Mouse (Mus musculus): ENCODE measurements around the gene Ago3. TPM values are rescaled to one million over a fixed set of nuclear protein-coding genes. Genes with fewer than 3 reads are reported as not detected.

Gene Ago3
- polyA plus RNA-seq, 1 experiment from 2014 or later, result 12.0 TPM

Other genes with a start within 250 kb of the Ago3 start
- 251 and 256 TPM in 2 replicates for gene Thrap3, start 226.8 kb downstream of the Ago3 start, polyA plus RNA-seq (2016; fragmentation: Nextera tagmentation; extraction: Ambion mirVana)
- 45.6 and 47.1 TPM in 2 replicates for gene Map7d1, start 173.2 kb downstream of the Ago3 start, polyA plus RNA-seq (2016; fragmentation: Nextera tagmentation; extraction: Ambion mirVana)
- 84.8 and 86.8 TPM in 2 replicates for gene Trappc3, start 167.2 kb downstream of the Ago3 start, polyA plus RNA-seq (2016; fragmentation: Nextera tagmentation; extraction: Ambion mirVana)
- 5.9 and 6.8 TPM in 2 replicates for gene Col8a2, start 142.8 kb downstream of the Ago3 start, polyA plus RNA-seq (2016; fragmentation: Nextera tagmentation; extraction: Ambion mirVana)
- 91.6 TPM in 2 replicates for gene Adprhl2, start 107.9 kb downstream of the Ago3 start, polyA plus RNA-seq (2016; fragmentation: Nextera tagmentation; extraction: Ambion mirVana)
- 2.3 TPM in 2 replicates for gene Tekt2, start 103.9 kb downstream of the Ago3 start, polyA plus RNA-seq (2016; fragmentation: Nextera tagmentation; extraction: Ambion mirVana)
- gene Ago1, start 39.0 kb upstream of the Ago3 start, polyA plus RNA-seq (2016; fragmentation: Nextera tagmentation; extraction: Ambion mirVana), result 9.1 and 11.4 TPM in 2 replicates
- gene Ago4, start 103.9 kb upstream of the Ago3 start, polyA plus RNA-seq (2016; fragmentation: Nextera tagmentation; extraction: Ambion mirVana), result 0.97 and 0.99 TPM in 2 replicates
- gene Clspn, start 127.4 kb upstream of the Ago3 start, polyA plus RNA-seq (2016; fragmentation: Nextera tagmentation; extraction: Ambion mirVana), result 64.3 and 65.9 TPM in 2 replicates
- 0.94 and 1.3 TPM in 2 replicates for gene 5730409E04Rik, start 180.3 kb upstream of the Ago3 start, polyA plus RNA-seq (2016; fragmentation: Nextera tagmentation; extraction: Ambion mirVana)
- gene Psmb2, start 248.1 kb upstream of the Ago3 start, polyA plus RNA-seq (2016; fragmentation: Nextera tagmentation; extraction: Ambion mirVana), result 588 and 605 TPM in 2 replicates